Mouse (Mus musculus): ENCODE data around the gene Svbp. TPM values are rescaled to one million over a fixed set of nuclear protein-coding genes. Genes with fewer than 3 reads are reported as not detected.

The Svbp gene
- polyA plus RNA-seq, 1 experiment from 2014 or later, result 179 TPM

- no peaks in the 10 kb centered on the region for H3K36me3 ChIP-seq (ENCODE audit: control insufficient read depth, insufficient read depth, low read length)
- no peak overlapping the region for H3K9ac ChIP-seq (ENCODE audit: low read length)
- DNase-seq (ENCODE audit: low spot score, missing footprints) (no peak), ATAC-seq (ENCODE audit: low FRiP score) (no peak)
- no peak overlapping the region for H3K4me2 ChIP-seq
- 82% methylated on average over 4 of the region's 4 CpGs for WGBS
- no peak overlapping the region for H3K27ac ChIP-seq (ENCODE audit: low read depth, low read length)
- H3K4me1 ChIP-seq (ENCODE audit: control insufficient read depth, insufficient read depth, low read length), result no peaks in the 10 kb centered on the region
- H3K9me3 ChIP-seq (ENCODE audit: control insufficient read depth, low read length), result no peaks in the 10 kb centered on the region
- no peaks in the 10 kb centered on the region for H3K27me3 ChIP-seq (ENCODE audit: control insufficient read depth, insufficient read depth, low read length)
- no peak overlapping the region for H3K4me3 ChIP-seq (ENCODE audit: low read depth, low read length)
Observed at GRCm38 (mm10) chr4:119185771-119186170, 9.3 kb upstream of the Svbp start.

DNA sequence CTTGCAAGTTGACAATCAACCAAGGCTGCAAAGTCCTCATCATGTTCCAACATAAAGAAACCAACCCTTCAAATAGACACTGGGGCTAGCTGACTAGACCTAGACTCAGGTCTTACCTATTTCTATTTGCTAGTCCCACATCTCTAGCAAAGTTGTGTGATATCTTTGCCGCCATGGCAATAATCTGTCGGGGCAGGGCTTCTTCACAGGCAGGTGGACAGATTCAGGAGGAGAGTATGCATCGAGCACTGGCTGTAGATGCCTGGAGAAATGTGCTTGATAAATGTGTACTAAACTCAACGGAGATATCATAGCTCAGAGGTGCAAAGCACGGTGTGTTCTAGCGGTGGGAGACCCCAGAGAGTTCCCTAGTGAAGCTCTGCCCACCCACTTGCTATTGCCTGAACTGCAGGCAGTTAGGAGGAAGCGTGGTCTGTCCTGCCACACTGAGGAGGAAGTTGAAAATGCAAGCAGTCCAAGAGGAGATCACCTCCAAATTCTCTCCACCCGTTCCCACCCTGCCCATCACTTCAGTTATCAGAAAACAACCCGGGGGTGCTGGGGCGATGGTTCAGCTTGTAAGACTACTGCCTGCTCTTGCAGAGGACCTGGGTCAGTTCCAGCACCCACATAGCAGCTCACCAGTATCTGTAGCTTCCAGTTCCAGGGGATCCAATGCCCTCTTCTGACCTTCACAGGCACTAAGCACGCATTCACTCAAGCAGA, 6.9 kb upstream of the Svbp start:
- ATAC-seq (ENCODE audit: low FRiP score) (no peak), DNase-seq (ENCODE audit: low spot score, missing footprints) (peak; percentile 28)
- Histone ChIP-seq H3K9me3 (ENCODE audit: control insufficient read depth, low read length) (no peaks in the 10 kb centered on the region), H3K36me3 (ENCODE audit: control insufficient read depth, insufficient read depth, low read length) (no peaks in the 10 kb centered on the region), H3K27ac (ENCODE audit: low read depth, low read length) (no peak overlapping the region), H3K4me1 (ENCODE audit: control insufficient read depth, insufficient read depth, low read length) (no peaks in the 10 kb centered on the region), H3K4me2 (no peak overlapping the region), H3K9ac (ENCODE audit: low read length) (no peak overlapping the region), H3K4me3 (ENCODE audit: low read depth, low read length) (no peak overlapping the region), H3K27me3 (ENCODE audit: control insufficient read depth, insufficient read depth, low read length) (no peaks in the 10 kb centered on the region)
- WGBS, result 58% methylated on average over 11 of the region's 11 CpGs

GRCm38 (mm10) chr4:119189392-119189791, 5.7 kb upstream of the Svbp start:
- Histone ChIP-seq H3K9me3 (ENCODE audit: control insufficient read depth, low read length) (no peaks in the 10 kb centered on the region), H3K4me1 (ENCODE audit: control insufficient read depth, insufficient read depth, low read length) (no peaks in the 10 kb centered on the region), H3K36me3 (ENCODE audit: control insufficient read depth, insufficient read depth, low read length) (no peaks in the 10 kb centered on the region), H3K9ac (ENCODE audit: low read length) (no peak overlapping the region), H3K27ac (ENCODE audit: low read depth, low read length) (0 out of 2 replicates have a peak overlapping the region, but pooled peaks have one; percentile 30), H3K4me2 (no peak overlapping the region), H3K27me3 (ENCODE audit: control insufficient read depth, insufficient read depth, low read length) (no peaks in the 10 kb centered on the region), H3K4me3 (ENCODE audit: low read depth, low read length) (no peak overlapping the region)
- DNase-seq (ENCODE audit: low spot score, missing footprints) (no peak), ATAC-seq (ENCODE audit: low FRiP score) (no peak)
- WGBS, result 57% methylated on average over 6 of the region's 6 CpGs

DNA sequence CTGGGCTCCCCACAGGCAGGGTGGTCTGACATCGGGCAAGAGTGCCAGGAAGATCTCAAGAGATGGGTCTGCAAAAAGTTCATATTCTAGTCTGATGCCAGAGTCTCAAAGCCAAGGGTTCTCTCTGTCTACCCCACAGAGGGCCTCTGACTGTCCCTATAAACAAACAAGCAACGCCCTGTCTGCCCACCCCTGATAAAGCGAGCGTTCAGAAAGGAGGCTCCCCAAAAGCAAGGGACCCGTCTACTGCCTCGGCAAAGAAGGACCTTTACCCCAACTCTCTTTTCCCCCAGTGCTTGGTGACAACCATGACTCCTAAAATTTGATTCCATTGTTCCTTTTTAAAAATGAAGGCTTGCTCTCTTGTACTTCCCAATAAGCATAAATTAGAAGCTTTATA, 5.2 kb upstream of the Svbp start, which contains the start of gene Ermap:
Gene Ermap (minus strand): TSS at position 148 of the 400 bp plus-strand sequence.
- Histone ChIP-seq H3K9ac (ENCODE audit: low read length) (no peak within 1 kb of the TSS), H3K9me3 (ENCODE audit: control insufficient read depth, low read length) (no peaks in the 10 kb centered on the region), H3K27me3 (ENCODE audit: control insufficient read depth, insufficient read depth, low read length) (no peaks in the 10 kb centered on the region), H3K4me2 (peak within 1 kb of the TSS; percentile 4; the same call in 1 of the 2 replicates), H3K4me1 (ENCODE audit: control insufficient read depth, insufficient read depth, low read length) (no peaks in the 10 kb centered on the region), H3K27ac (ENCODE audit: low read depth, low read length) (0 out of 2 replicates have a peak within 1 kb of the TSS, but pooled peaks have one; percentile 30), H3K36me3 (ENCODE audit: control insufficient read depth, insufficient read depth, low read length) (no peaks in the 10 kb centered on the region), H3K4me3 (ENCODE audit: low read depth, low read length) (no peak within 1 kb of the TSS)
- 77% methylated on average over 6 of the region's 6 CpGs for WGBS
- ATAC-seq (ENCODE audit: low FRiP score) (no peak), DNase-seq (ENCODE audit: low spot score, missing footprints) (no peak)

- peak overlapping the region; percentile 4; the same call in 1 of the 2 replicates for H3K4me2 ChIP-seq
- H3K9ac ChIP-seq (ENCODE audit: low read length), result no peak overlapping the region
- H3K27ac ChIP-seq (ENCODE audit: low read depth, low read length), result no peak overlapping the region
- no peak overlapping the region for H3K4me3 ChIP-seq (ENCODE audit: low read depth, low read length)
- H3K9me3 ChIP-seq (ENCODE audit: control insufficient read depth, low read length), result no peaks in the 10 kb centered on the region
- no peaks in the 10 kb centered on the region for H3K36me3 ChIP-seq (ENCODE audit: control insufficient read depth, insufficient read depth, low read length)
- no peak for ATAC-seq (ENCODE audit: low FRiP score)
- DNase-seq (ENCODE audit: low spot score, missing footprints), result no peak
- no peaks in the 10 kb centered on the region for H3K27me3 ChIP-seq (ENCODE audit: control insufficient read depth, insufficient read depth, low read length)
- H3K4me1 ChIP-seq (ENCODE audit: control insufficient read depth, insufficient read depth, low read length), result no peaks in the 10 kb centered on the region
- WGBS, result 83% methylated on average over 8 of the region's 8 CpGs
Observed at GRCm38 (mm10) chr4:119190618-119191017, 4.5 kb upstream of the Svbp start.

GRCm38 (mm10) chr4:119191273-119191672, 3.8 kb upstream of the Svbp start:
- no peak overlapping the region; the same call in 1 of the 2 replicates for H3K4me2 ChIP-seq
- H3K9me3 ChIP-seq (ENCODE audit: control insufficient read depth, low read length), result no peaks in the 10 kb centered on the region
- DNase-seq (ENCODE audit: low spot score, missing footprints) (no peak), ATAC-seq (ENCODE audit: low FRiP score) (no peak)
- 77% methylated on average over 3 of the region's 3 CpGs for WGBS
- H3K4me3 ChIP-seq (ENCODE audit: low read depth, low read length), result no peak overlapping the region
- H3K9ac ChIP-seq (ENCODE audit: low read length), result no peak overlapping the region
- no peak overlapping the region for H3K27ac ChIP-seq (ENCODE audit: low read depth, low read length)
- peaks cover 4% of the 10 kb centered on the region for H3K4me1 ChIP-seq (ENCODE audit: control insufficient read depth, insufficient read depth, low read length)
- H3K27me3 ChIP-seq (ENCODE audit: control insufficient read depth, insufficient read depth, low read length), result no peaks in the 10 kb centered on the region
- no peaks in the 10 kb centered on the region for H3K36me3 ChIP-seq (ENCODE audit: control insufficient read depth, insufficient read depth, low read length)

DNA sequence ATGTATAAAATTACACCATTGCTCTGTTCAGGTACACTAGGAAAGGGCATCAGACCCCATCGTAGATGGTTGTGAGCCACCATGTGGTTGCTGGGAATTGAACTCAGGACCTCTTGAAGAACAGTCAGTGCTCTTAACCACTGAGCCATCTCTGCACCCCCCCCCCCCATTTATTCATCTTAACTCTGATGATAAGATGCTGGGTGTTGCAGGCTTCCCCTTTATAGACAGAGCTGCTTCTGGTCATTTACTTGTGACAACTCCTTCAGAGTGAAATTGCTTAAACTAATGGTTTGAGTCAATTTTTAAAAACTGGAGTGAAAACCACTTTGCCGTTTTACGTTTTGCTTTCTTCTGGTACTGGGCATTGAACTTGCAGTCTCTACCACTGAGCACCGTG, 2.3 kb upstream of the Svbp start:
- no peaks in the 10 kb centered on the region for H3K36me3 ChIP-seq (ENCODE audit: control insufficient read depth, insufficient read depth, low read length)
- H3K4me3 ChIP-seq (ENCODE audit: low read depth, low read length), result no peak overlapping the region
- H3K27ac ChIP-seq (ENCODE audit: low read depth, low read length), result no peak overlapping the region
- H3K27me3 ChIP-seq (ENCODE audit: control insufficient read depth, insufficient read depth, low read length), result no peaks in the 10 kb centered on the region
- ATAC-seq (ENCODE audit: low FRiP score) (no peak), DNase-seq (ENCODE audit: low spot score, missing footprints) (no peak)
- WGBS, result 87% methylated on average over 4 of the region's 4 CpGs
- no peaks in the 10 kb centered on the region for H3K9me3 ChIP-seq (ENCODE audit: control insufficient read depth, low read length)
- peaks cover 11% of the 10 kb centered on the region for H3K4me1 ChIP-seq (ENCODE audit: control insufficient read depth, insufficient read depth, low read length)
- no peak overlapping the region for H3K4me2 ChIP-seq
- no peak overlapping the region for H3K9ac ChIP-seq (ENCODE audit: low read length)

GRCm38 (mm10) chr4:119195582-119196320, 645 bp downstream of the Svbp start:
- Histone ChIP-seq H3K4me2 (peak overlapping the region; percentile 72), H3K4me3 (ENCODE audit: low read depth, low read length) (peak overlapping the region; percentile 81), H3K27me3 (ENCODE audit: control insufficient read depth, insufficient read depth, low read length) (no peaks in the 10 kb centered on the region), H3K9me3 (ENCODE audit: control insufficient read depth, low read length) (no peaks in the 10 kb centered on the region), H3K4me1 (ENCODE audit: control insufficient read depth, insufficient read depth, low read length) (peaks cover 11% of the 10 kb centered on the region), H3K9ac (ENCODE audit: low read length) (peak overlapping the region; percentile 84), H3K27ac (ENCODE audit: low read depth, low read length) (peak overlapping the region; percentile 40; the same call in 1 of the 2 replicates), H3K36me3 (ENCODE audit: control insufficient read depth, insufficient read depth, low read length) (no peaks in the 10 kb centered on the region)
- ATAC-seq (ENCODE audit: low FRiP score) (no peak; the same call in 1 of the 2 replicates), DNase-seq (ENCODE audit: low spot score, missing footprints) (peak; percentile 89)
- 7% methylated on average over 18 of the region's 18 CpGs for WGBS

- ATAC-seq (ENCODE audit: low FRiP score), result no peak
- no peak overlapping the region for H3K27ac ChIP-seq (ENCODE audit: low read depth, low read length)
- no peak overlapping the region for H3K9ac ChIP-seq (ENCODE audit: low read length)
- no peaks in the 10 kb centered on the region for H3K27me3 ChIP-seq (ENCODE audit: control insufficient read depth, insufficient read depth, low read length)
- no peak for DNase-seq (ENCODE audit: low spot score, missing footprints)
- H3K36me3 ChIP-seq (ENCODE audit: control insufficient read depth, insufficient read depth, low read length), result no peaks in the 10 kb centered on the region
- no peak overlapping the region for H3K4me3 ChIP-seq (ENCODE audit: low read depth, low read length)
- peaks cover 11% of the 10 kb centered on the region for H3K4me1 ChIP-seq (ENCODE audit: control insufficient read depth, insufficient read depth, low read length)
- H3K9me3 ChIP-seq (ENCODE audit: control insufficient read depth, low read length), result no peaks in the 10 kb centered on the region
- 92% methylated on average over 6 of the region's 6 CpGs for WGBS
- H3K4me2 ChIP-seq, result no peak overlapping the region
Observed at GRCm38 (mm10) chr4:119198105-119198504, 3.0 kb downstream of the Svbp start.
